Mouse (Mus musculus) right cerebral cortex, postnatal 14 days (tissue): ENCODE results near the gene Ninl.

Experiments
- DNase-seq: peaks from one replicate; pipeline ENCODE4 v3.0.0; 2022

Gene Ninl

GRCm38 (mm10) chr2:150902347-150902746, 136.8 kb downstream of the Ninl start:
- no peak for DNase-seq

- no peak for DNase-seq
Measured at GRCm38 (mm10) chr2:150900341-150900740, 138.8 kb downstream of the Ninl start.

- DNase-seq: no peak
Measured at GRCm38 (mm10) chr2:150895691-150896252, 143.4 kb downstream of the Ninl start.

- DNase-seq: no peak
Measured at GRCm38 (mm10) chr2:150894617-150895267, 144.4 kb downstream of the Ninl start.

- DNase-seq: no peak
Measured at GRCm38 (mm10) chr2:150887370-150887769, 151.8 kb downstream of the Ninl start.

- no peak for DNase-seq
Measured at GRCm38 (mm10) chr2:150886315-150886714, 152.9 kb downstream of the Ninl start.

GRCm38 (mm10) chr2:150885814-150886213, 153.4 kb downstream of the Ninl start:
- DNase-seq: no peak

- no peak for DNase-seq
Measured at GRCm38 (mm10) chr2:150884779-150885110, 154.4 kb downstream of the Ninl start.
